Mouse (Mus musculus): ENCODE results near the gene Pdpk1. TPM values are rescaled to one million over a fixed set of nuclear protein-coding genes. Genes with fewer than 3 reads are reported as not detected.
"Not testable (repeated sequence)": the region's sequence is repeated elsewhere in the genome, so short reads cannot be mapped to it uniquely, and the experiment has no call there.

Pdpk1 gene
- polyA plus RNA-seq, 1 experiment from 2014 or later: 46.9 TPM

- H3K9me3 ChIP-seq (replicated peaks): no peaks in the 10 kb centered on the region
- peak overlapping the region; percentile 85 for H3K4me2 ChIP-seq
- peak overlapping the region; percentile 93 for H3K27ac ChIP-seq (ENCODE audit: poor library complexity, severe bottlenecking)
- WGBS: 0% methylated on average over 46 of the region's 57 CpGs
- peaks cover 31% of the 10 kb centered on the region for H3K4me1 ChIP-seq (replicated peaks)
- H3K36me3 ChIP-seq: no peaks in the 10 kb centered on the region
- no peaks in the 10 kb centered on the region for H3K27me3 ChIP-seq (replicated peaks)
- ATAC-seq (ENCODE audit: insufficient number of reproducible peaks, low FRiP score): peak; percentile 98
- H3K4me3 ChIP-seq: peak overlapping the region; percentile 98
- H3K9ac ChIP-seq: peak overlapping the region; percentile 97
Measured at GRCm38 (mm10) chr17:24141425-24141920, 9.3 kb downstream of the Pdpk1 start.

- ATAC-seq (ENCODE audit: insufficient number of reproducible peaks, low FRiP score): peak; percentile 64
- WGBS: under 1% methylated on average over 40 of the region's 43 CpGs
- H3K4me2 ChIP-seq: peak overlapping the region; percentile 85
- H3K4me1 ChIP-seq (replicated peaks): peaks cover 31% of the 10 kb centered on the region
- peak overlapping the region; percentile 97 for H3K9ac ChIP-seq
- no peaks in the 10 kb centered on the region for H3K36me3 ChIP-seq
- peak overlapping the region; percentile 98 for H3K4me3 ChIP-seq
- H3K27me3 ChIP-seq (replicated peaks): no peaks in the 10 kb centered on the region
- H3K9me3 ChIP-seq (replicated peaks): no peaks in the 10 kb centered on the region
- H3K27ac ChIP-seq (ENCODE audit: poor library complexity, severe bottlenecking): peak overlapping the region; percentile 93
Measured at GRCm38 (mm10) chr17:24140845-24141424, 9.8 kb downstream of the Pdpk1 start.

GRCm38 (mm10) chr17:24139968-24140367 is 10.8 kb downstream of the Pdpk1 start:
- Histone ChIP-seq H3K36me3 (no peaks in the 10 kb centered on the region), H3K9ac (peak overlapping the region; percentile 97; the same call in 1 of the 2 replicates), H3K4me3 (peak overlapping the region; percentile 98), H3K4me2 (peak overlapping the region; percentile 85), H3K4me1 (replicated peaks) (peaks cover 31% of the 10 kb centered on the region), H3K9me3 (replicated peaks) (no peaks in the 10 kb centered on the region), H3K27me3 (replicated peaks) (no peaks in the 10 kb centered on the region), H3K27ac (ENCODE audit: poor library complexity, severe bottlenecking) (no peak overlapping the region)
- ATAC-seq (ENCODE audit: insufficient number of reproducible peaks, low FRiP score): no peak
- 92% methylated on average over 4 of the region's 4 CpGs for WGBS

GRCm38 (mm10) chr17:24139256-24139655 is 11.5 kb downstream of the Pdpk1 start:
- no peak for ATAC-seq (ENCODE audit: insufficient number of reproducible peaks, low FRiP score)
- Histone ChIP-seq H3K9me3 (replicated peaks) (no peaks in the 10 kb centered on the region), H3K27ac (ENCODE audit: poor library complexity, severe bottlenecking) (no peak overlapping the region), H3K36me3 (no peaks in the 10 kb centered on the region), H3K27me3 (replicated peaks) (no peaks in the 10 kb centered on the region), H3K4me1 (replicated peaks) (peaks cover 34% of the 10 kb centered on the region), H3K9ac (no peak overlapping the region), H3K4me3 (no peak overlapping the region), H3K4me2 (no peak overlapping the region)
- 86% methylated on average over 3 of the region's 3 CpGs for WGBS

- Histone ChIP-seq H3K4me3 (no peak overlapping the region), H3K27me3 (replicated peaks) (no peaks in the 10 kb centered on the region), H3K27ac (ENCODE audit: poor library complexity, severe bottlenecking) (no peak overlapping the region), H3K4me1 (replicated peaks) (peaks cover 35% of the 10 kb centered on the region), H3K9ac (no peak overlapping the region), H3K36me3 (no peaks in the 10 kb centered on the region), H3K9me3 (replicated peaks) (no peaks in the 10 kb centered on the region), H3K4me2 (no peak overlapping the region)
- no peak for ATAC-seq (ENCODE audit: insufficient number of reproducible peaks, low FRiP score)
- WGBS: 80% methylated on average over 2 of the region's 2 CpGs
Measured at GRCm38 (mm10) chr17:24137226-24137880, 13.4 kb downstream of the Pdpk1 start.

GRCm38 (mm10) chr17:24134062-24134461 is 16.7 kb downstream of the Pdpk1 start:
- H3K4me2 ChIP-seq: no peak overlapping the region
- no peaks in the 10 kb centered on the region for H3K9me3 ChIP-seq (replicated peaks)
- no peak overlapping the region for H3K4me3 ChIP-seq
- peaks cover 24% of the 10 kb centered on the region for H3K4me1 ChIP-seq (replicated peaks)
- no peak for ATAC-seq (ENCODE audit: insufficient number of reproducible peaks, low FRiP score)
- no peaks in the 10 kb centered on the region for H3K27me3 ChIP-seq (replicated peaks)
- H3K9ac ChIP-seq: no peak overlapping the region
- H3K36me3 ChIP-seq: no peaks in the 10 kb centered on the region
- H3K27ac ChIP-seq (ENCODE audit: poor library complexity, severe bottlenecking): no peak overlapping the region

- not testable (repeated sequence) for H3K4me3 ChIP-seq; H3K27ac ChIP-seq (ENCODE audit: poor library complexity, severe bottlenecking); H3K9ac ChIP-seq; H3K27me3 ChIP-seq (replicated peaks); H3K9me3 ChIP-seq (replicated peaks); H3K4me2 ChIP-seq; H3K36me3 ChIP-seq; ATAC-seq (ENCODE audit: insufficient number of reproducible peaks, low FRiP score)
- H3K4me1 ChIP-seq (replicated peaks): peaks cover 19% of the 10 kb centered on the region
- WGBS: 86% methylated on average over 4 of the region's 4 CpGs
Measured at GRCm38 (mm10) chr17:24132919-24133318, 17.8 kb downstream of the Pdpk1 start.

GRCm38 (mm10) chr17:24131570-24131969 is 19.2 kb downstream of the Pdpk1 start:
- H3K36me3 ChIP-seq: no peaks in the 10 kb centered on the region
- no peak overlapping the region for H3K4me3 ChIP-seq
- H3K9me3 ChIP-seq (replicated peaks): no peaks in the 10 kb centered on the region
- no peak overlapping the region for H3K9ac ChIP-seq
- H3K27ac ChIP-seq (ENCODE audit: poor library complexity, severe bottlenecking): no peak overlapping the region
- no peak overlapping the region for H3K4me2 ChIP-seq
- whole genome bisulfite sequencing: 89% methylated on average over 3 of the region's 3 CpGs
- no peaks in the 10 kb centered on the region for H3K27me3 ChIP-seq (replicated peaks)
- peaks cover 10% of the 10 kb centered on the region; the same call in 1 of the 2 replicates for H3K4me1 ChIP-seq (replicated peaks)
- ATAC-seq (ENCODE audit: insufficient number of reproducible peaks, low FRiP score): no peak

GRCm38 (mm10) chr17:24129246-24129645 is 21.5 kb downstream of the Pdpk1 start:
- H3K4me1 ChIP-seq (replicated peaks): peaks cover 13% of the 10 kb centered on the region; the same call in 1 of the 2 replicates
- not testable (repeated sequence) for H3K36me3 ChIP-seq; H3K4me2 ChIP-seq; H3K27ac ChIP-seq (ENCODE audit: poor library complexity, severe bottlenecking); H3K4me3 ChIP-seq; H3K9ac ChIP-seq; ATAC-seq (ENCODE audit: insufficient number of reproducible peaks, low FRiP score); H3K27me3 ChIP-seq (replicated peaks); H3K9me3 ChIP-seq (replicated peaks)
- WGBS: 89% methylated on average over 4 of the region's 4 CpGs

GRCm38 (mm10) chr17:24127592-24127991 is 23.1 kb downstream of the Pdpk1 start:
- Histone ChIP-seq H3K27me3 (replicated peaks) (no peaks in the 10 kb centered on the region), H3K4me2 (no peak overlapping the region), H3K4me1 (replicated peaks) (peaks cover 13% of the 10 kb centered on the region; the same call in 1 of the 2 replicates), H3K9ac (no peak overlapping the region), H3K27ac (ENCODE audit: poor library complexity, severe bottlenecking) (no peak overlapping the region), H3K9me3 (replicated peaks) (no peaks in the 10 kb centered on the region), H3K4me3 (no peak overlapping the region), H3K36me3 (no peaks in the 10 kb centered on the region)
- ATAC-seq (ENCODE audit: insufficient number of reproducible peaks, low FRiP score): no peak
- 88% methylated on average over 1 of the region's 1 CpGs for WGBS

- Histone ChIP-seq H3K9me3 (replicated peaks) (no peaks in the 10 kb centered on the region), H3K36me3 (no peaks in the 10 kb centered on the region), H3K9ac (no peak overlapping the region), H3K27ac (ENCODE audit: poor library complexity, severe bottlenecking) (no peak overlapping the region), H3K27me3 (replicated peaks) (no peaks in the 10 kb centered on the region), H3K4me2 (no peak overlapping the region), H3K4me1 (replicated peaks) (peaks cover 13% of the 10 kb centered on the region; the same call in 1 of the 2 replicates), H3K4me3 (no peak overlapping the region)
- 84% methylated on average over 3 of the region's 3 CpGs for WGBS
- ATAC-seq (ENCODE audit: insufficient number of reproducible peaks, low FRiP score): no peak
Measured at GRCm38 (mm10) chr17:24126801-24127200, 23.9 kb downstream of the Pdpk1 start.
